Mouse (Mus musculus): ENCODE measurements around the gene Efcab12. TPM values are rescaled to one million over a fixed set of nuclear protein-coding genes. Genes with fewer than 3 reads are reported as not detected.
"Not testable (repeated sequence)": the region's sequence is repeated elsewhere in the genome, so short reads cannot be mapped to it uniquely, and the experiment has no call there.

Gene Efcab12
- total RNA-seq, 2 experiments from 2014 or later, result 3.2 to 4.0 TPM

DNA sequence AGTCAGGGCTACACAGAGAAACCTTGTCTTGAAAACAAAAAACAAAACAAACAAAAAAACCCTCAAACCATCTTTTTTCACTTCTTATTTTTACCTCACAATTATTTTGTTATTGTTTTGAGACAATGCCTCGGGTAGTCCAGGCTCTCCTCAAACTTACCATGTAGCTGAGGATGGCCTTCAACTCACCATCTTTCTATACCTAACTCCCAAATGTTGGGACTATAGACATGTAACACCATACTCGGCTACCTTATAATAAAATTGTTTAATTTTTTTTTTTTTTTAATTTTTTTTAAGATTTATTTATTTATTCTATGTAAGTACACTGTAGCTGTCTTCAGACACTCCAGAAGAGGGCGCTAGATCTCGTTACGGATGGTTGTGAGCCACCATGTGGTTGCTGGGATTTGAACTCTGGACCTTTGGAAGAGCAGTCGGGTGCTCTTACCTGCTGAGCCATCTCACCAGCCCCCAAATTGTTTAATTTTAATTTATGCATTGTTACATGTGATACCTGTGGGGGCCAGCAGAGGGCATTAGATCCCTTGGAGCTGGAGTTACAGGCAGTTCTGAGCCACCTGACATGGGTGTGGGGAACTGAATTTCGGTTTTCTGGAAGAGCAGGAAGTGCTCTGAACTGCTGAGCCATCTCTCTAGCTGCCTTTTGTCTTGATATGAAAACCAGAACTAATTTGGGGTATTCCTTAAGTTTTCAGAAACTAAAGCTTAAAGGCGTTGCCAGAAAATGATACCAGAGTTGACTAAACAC lies 8.6 kb upstream of the Efcab12 start:
- DNase-seq (ENCODE audit: low spot score in 2 of 2), result peak in 1 of 2 experiments; percentile 70

GRCm38 (mm10) chr6:115845006-115845405 lies 6.8 kb upstream of the Efcab12 start:
- no peak for DNase-seq (ENCODE audit: low spot score in 2 of 2)

GRCm38 (mm10) chr6:115838745-115839144 lies 533 bp upstream of the Efcab12 start:
- no peak for DNase-seq (ENCODE audit: low spot score in 2 of 2)

DNA sequence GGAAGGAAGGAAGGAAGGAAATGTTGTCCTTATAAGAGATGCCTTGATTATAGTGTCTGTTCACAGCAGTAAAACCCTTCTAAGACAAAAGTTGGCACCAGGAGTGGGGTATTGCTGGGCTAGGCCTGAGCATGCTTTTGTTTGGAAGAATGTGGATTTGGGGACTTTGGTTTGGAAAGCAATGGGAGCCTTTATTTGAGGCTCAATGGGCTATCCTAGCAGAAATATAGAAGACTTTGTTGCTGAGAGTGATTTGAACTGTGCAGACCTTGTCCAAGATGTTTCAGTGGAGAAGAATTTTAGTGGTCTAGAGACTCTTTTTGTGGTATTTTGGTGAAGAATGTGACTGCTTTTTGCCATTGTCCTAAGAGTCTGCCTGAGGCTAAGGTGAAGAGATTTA lies 4.4 kb downstream of the Efcab12 start:
- no peak for DNase-seq (ENCODE audit: low spot score in 2 of 2)

DNA sequence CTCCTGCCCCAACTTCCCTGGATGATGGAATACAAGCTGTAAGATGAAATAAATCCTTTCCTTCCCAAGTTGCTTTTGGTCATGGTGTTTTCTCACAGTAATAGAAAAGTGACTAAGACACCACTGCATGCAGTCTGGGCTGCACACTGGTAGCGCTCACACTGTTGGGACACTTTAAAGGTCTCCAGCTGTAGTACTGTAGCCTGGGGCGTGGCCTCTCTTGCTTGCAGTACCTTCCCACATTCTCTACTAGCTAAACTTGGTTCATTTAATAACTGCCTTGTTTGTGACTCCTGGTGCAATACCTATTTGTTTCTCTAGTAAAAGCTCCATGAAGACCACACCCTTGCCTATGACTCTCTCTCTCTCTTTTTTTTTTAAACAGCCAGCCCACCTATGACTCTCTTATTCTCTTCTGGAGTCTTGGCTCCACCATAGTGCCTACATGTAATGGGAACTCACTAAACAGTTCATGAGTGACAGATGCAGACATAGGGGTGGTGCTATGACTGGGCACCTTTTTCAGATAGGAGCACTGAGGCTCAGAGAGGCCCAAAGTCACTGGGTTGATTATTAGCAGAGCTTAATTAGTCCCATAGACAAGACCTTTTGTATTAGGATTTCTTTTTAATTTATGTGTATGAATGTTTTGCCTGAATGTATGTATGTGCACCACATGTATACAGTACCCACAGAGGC lies 5.9 kb downstream of the Efcab12 start:
- DNase-seq (ENCODE audit: low spot score in 2 of 2), result no peak

DNA sequence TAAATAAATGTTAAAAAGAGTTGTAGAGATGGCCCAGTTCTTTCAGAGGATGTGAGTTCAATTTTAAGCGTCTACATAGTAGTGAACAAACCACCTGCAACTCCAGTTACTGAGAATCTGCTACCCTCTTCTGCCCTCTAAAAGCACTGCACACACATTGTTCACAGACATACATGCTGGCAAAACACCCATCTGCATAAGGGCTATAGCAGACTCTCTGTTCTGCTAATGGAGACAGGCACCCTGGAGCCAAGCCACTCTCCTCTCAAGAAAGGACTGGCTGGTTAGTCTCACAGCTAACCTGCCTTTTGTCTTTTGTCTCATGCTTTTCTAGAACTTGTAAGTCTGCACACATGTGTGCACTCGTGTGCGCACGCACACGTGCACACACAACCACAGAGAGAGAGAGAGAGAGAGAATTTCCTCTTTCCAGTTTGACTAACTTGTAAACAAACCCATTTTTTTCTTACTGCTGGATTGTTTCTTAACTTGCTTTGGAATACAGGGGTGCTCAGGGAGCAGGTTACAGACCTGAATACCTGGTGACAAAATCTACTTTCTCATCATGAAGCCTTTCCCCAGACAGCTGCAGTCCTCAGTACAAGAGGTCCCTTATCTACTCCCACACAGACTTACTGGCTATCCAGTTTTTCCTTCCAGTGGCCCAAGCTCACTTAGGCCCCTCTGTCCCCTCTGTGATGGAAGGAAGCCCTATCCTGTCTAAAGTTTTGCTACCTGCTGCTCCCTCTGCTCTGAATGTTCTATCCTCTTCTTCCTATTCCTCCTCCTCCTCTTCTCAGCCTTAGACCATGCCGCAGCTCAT lies 7.2 kb downstream of the Efcab12 start:
- no peak for DNase-seq (ENCODE audit: low spot score in 2 of 2)

GRCm38 (mm10) chr6:115823850-115824464 lies 14.3 kb downstream of the Efcab12 start:
- DNase-seq (ENCODE audit: low spot score in 2 of 2), result not testable (repeated sequence)

GRCm38 (mm10) chr6:115821216-115821993 lies 16.8 kb downstream of the Efcab12 start:
- no peak for DNase-seq (ENCODE audit: low spot score in 2 of 2)

DNA sequence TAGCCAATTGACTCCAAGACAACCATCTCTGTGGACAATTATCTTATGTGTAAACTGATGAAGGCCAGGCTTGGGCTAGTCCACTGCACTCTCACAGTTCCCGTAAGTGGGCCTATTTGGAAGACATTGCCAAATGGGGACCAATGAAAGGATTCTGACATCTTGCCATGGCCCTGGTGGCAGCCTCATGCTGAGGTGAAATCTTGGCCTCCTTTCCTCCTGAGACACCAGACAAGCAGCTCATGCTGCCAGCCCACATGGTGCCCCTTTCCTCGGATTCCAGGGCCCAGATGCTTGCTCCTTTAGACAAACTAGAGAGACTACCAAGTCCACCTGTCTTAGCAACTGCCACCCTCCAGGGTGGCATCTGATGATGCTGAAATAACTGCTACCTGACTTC lies 20.1 kb downstream of the Efcab12 start:
- DNase-seq (ENCODE audit: low spot score in 2 of 2), result no peak

DNA sequence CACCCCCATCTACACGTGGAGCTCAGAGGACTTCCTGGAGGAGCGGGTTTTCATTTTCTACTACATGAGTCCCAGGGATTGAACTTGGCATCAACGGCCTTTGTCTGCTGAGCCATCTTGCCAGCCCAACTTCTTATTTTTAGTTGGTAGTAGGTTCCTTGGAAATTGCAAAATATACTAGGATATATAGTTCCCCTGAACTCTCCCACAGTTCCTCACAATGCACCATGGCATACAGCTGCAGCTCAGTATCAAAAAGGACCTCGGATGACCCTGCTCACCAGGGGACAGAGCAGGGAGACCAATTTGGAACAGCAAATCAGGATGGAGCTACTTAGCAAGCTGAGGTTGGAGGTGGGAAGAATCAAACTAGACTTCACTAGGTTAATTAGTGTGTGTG lies 23.2 kb downstream of the Efcab12 start:
- DNase-seq (ENCODE audit: low spot score in 2 of 2), result no peak

- peak; percentile 36 to 68 for DNase-seq (ENCODE audit: low spot score in 2 of 2)
Measured at GRCm38 (mm10) chr6:115814104-115814503, 24.1 kb downstream of the Efcab12 start.

- DNase-seq (ENCODE audit: low spot score in 2 of 2), result no peak
Measured at GRCm38 (mm10) chr6:115811606-115812005, 26.6 kb downstream of the Efcab12 start.

- peak; percentile 82 to 92 for DNase-seq (ENCODE audit: low spot score in 2 of 2)
Measured at GRCm38 (mm10) chr6:115808488-115809231, 29.6 kb downstream of the Efcab12 start, which contains the start of gene Rpl32. Gene Rpl32 (minus strand): TSS chr6:115808747.

DNA sequence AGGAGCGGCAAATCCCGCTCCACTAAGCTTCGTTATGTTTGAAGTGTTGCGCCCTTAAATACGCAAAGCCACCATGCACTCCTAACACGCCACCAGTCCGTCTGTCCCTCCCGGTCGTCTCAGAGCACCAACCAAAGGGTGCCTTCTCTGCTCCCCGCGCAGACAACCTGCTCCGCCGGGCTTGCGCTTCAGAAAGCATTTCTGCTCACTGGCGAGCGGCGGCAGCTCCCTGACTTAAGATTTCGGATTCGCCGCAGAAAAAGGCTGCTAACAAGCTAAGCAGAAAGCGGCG lies 30.1 kb downstream of the Efcab12 start:
- no peak for DNase-seq (ENCODE audit: low spot score in 2 of 2)

- DNase-seq (ENCODE audit: low spot score in 2 of 2), result no peak
Measured at GRCm38 (mm10) chr6:115807464-115808195, 30.6 kb downstream of the Efcab12 start.

DNA sequence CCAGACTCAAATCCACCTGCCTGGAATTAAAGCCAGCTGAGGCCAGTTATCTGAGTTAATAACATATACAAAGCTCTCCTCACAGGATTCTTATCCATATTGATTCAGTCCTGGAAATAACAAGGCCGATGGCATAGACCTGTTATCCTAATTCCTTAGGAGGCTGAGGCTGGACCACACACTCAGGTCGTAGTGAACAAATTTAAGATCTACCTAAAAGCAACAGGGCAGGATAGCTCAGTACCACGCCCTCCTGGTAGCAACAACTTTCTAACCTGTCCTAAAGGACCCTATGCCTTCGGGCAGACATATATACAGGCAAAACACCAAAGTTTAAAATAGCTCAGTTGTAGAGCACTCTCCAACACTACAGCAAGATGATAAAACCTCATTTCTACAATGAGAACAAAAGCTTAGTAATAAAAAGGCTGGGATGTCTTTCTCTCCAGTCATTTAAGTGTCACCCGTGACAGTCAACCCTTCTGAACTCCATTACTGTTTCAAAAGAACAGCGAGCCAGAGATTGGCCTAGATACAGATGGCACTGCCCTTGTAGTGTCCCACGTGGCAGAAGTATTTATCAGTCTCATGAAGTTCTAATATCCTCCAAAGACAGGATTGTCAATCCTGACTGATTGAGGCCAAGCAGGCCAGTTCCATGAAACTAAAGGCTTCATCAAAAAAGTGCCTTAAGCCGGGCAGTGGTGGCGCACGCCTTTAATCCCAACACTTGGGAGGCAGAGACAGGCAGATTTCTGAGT lies 33.6 kb downstream of the Efcab12 start:
- no peak for DNase-seq (ENCODE audit: low spot score in 2 of 2)

GRCm38 (mm10) chr6:115803541-115804382 lies 34.5 kb downstream of the Efcab12 start:
- peak in 1 of 2 experiments; percentile 83 for DNase-seq (ENCODE audit: low spot score in 2 of 2)

GRCm38 (mm10) chr6:115801811-115802210 lies 36.4 kb downstream of the Efcab12 start:
- DNase-seq (ENCODE audit: low spot score in 2 of 2), result no peak
